Mouse (Mus musculus): ENCODE data around the gene Tomm40. TPM values are rescaled to one million over a fixed set of nuclear protein-coding genes. Genes with fewer than 3 reads are reported as not detected.

Tomm40 gene
- polyA plus RNA-seq, 1 experiment from 2014 or later: 152 TPM

DNA sequence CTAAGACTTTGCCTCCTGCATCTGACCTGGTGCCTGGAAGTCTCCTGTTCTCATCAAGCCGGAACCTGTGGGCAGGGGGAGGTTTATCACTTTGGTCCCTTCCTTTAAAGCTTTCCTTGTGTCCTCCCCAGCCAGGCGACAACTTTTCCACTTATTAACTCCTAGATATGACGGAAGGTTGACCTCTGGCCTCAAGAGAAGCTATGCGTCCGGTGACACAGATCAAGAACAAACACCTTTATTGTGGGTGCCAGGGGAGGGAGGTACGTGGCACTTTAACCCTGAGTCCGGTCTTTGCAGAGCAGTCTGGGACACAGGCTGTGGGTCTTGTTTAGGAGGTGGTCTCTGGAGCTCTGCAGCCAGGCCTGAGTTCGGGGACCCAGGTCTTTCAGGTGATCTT lies 37.4 kb downstream of the Tomm40 start, which contains the start of gene Apoc2:
Gene Apoc2, minus strand, starts transcription at position 70 of the 400 bp plus-strand sequence.
- no peak for ATAC-seq (ENCODE audit: low FRiP score, low read depth)
- Histone ChIP-seq H3K4me3 (no peak within 1 kb of the TSS), H3K27ac (replicated peaks) (no peak within 1 kb of the TSS), H3K9ac (replicated peaks) (no peak within 1 kb of the TSS), H3K9me3 (no peaks in the 10 kb centered on the region), H3K27me3 (no peaks in the 10 kb centered on the region), H3K4me2 (replicated peaks) (no peak within 1 kb of the TSS), H3K36me3 (no peaks in the 10 kb centered on the region), H3K4me1 (no peaks in the 10 kb centered on the region)
- WGBS: 83% methylated on average over 8 of the region's 8 CpGs

DNA sequence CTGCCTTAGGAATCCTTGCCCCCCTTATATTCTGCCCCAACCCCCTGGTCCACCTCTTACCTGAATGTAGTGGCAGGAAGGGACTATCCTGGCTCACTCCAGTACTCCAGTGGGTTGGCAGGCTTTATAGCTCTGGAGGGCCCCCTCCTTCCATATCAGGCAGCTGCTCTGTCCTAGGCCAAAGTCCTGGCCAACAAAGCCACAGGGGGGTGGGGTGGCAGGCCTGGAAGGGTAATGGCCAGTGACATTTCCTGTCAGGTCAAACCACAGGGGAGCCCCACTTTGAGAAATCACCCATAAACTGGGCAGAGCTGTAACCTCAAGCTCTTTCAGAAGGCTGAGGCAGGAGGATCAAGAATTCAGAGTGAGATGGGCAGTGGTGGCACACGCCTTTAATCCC lies 38.6 kb downstream of the Tomm40 start:
- Histone ChIP-seq H3K4me2 (replicated peaks) (no peak overlapping the region), H3K9ac (replicated peaks) (no peak overlapping the region), H3K36me3 (no peaks in the 10 kb centered on the region), H3K27me3 (no peaks in the 10 kb centered on the region), H3K4me1 (no peaks in the 10 kb centered on the region), H3K27ac (replicated peaks) (no peak overlapping the region), H3K9me3 (no peaks in the 10 kb centered on the region), H3K4me3 (no peak overlapping the region)
- WGBS: 82% methylated on average over 1 of the region's 1 CpGs
- no peak for ATAC-seq (ENCODE audit: low FRiP score, low read depth)

DNA sequence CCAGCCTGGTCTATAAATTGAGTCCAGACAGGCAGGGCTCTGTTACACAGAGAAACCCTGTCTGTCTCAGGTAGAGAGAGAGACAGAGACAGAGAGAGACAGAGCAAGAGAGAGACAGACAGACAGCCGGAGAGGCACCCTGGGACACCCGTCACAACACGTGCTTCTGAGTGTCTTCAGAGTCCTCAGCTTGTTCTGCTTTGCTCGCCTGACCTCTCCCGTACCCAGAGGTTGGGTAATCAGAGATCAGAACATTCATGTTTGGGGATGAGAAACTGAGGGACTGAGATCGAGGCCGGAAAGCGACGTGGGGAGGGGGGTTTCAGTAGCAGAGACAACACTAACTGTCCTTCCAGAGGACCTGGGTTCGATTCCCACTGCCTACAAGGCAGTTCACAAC lies 39.4 kb downstream of the Tomm40 start:
- H3K9me3 ChIP-seq: no peaks in the 10 kb centered on the region
- no peaks in the 10 kb centered on the region for H3K27me3 ChIP-seq
- no peaks in the 10 kb centered on the region for H3K4me1 ChIP-seq
- no peak overlapping the region for H3K4me2 ChIP-seq (replicated peaks)
- H3K9ac ChIP-seq (replicated peaks): no peak overlapping the region
- no peak for ATAC-seq (ENCODE audit: low FRiP score, low read depth)
- WGBS: 82% methylated on average over 10 of the region's 10 CpGs
- no peak overlapping the region for H3K27ac ChIP-seq (replicated peaks)
- no peaks in the 10 kb centered on the region for H3K36me3 ChIP-seq
- H3K4me3 ChIP-seq: no peak overlapping the region

DNA sequence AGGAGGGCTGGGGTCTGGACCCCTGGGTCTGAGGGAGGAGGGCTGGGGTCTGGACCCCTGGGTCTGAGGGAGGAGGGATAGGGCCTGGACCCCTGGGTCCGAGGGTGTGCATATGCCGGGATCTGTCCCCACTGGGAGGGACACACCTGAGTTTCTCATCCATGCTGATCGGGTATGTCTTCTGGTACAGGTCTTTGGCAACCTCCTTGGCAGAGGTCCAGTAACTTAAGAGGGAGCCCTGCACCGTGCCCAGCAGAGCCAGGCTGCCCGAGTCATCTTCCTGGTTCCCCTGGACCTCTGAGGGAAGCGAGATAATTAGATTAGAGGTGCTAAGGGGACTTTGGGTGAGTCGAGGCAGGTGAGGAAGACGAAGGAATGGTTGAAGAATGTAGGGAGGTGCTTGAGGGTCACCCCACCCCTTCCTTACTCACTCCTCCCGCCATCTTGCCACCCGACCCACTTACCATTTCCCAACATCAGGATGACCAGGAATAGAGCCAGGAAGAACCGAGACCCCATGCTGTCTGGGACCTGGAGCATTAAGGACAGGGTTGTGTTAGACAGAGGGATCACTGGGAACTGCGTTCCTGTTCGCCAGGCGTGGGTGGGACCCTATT lies 42.0 kb downstream of the Tomm40 start:
- H3K9ac ChIP-seq (replicated peaks): no peak overlapping the region
- H3K27me3 ChIP-seq: no peaks in the 10 kb centered on the region
- no peaks in the 10 kb centered on the region for H3K9me3 ChIP-seq
- H3K4me2 ChIP-seq (replicated peaks): no peak overlapping the region
- H3K4me1 ChIP-seq: peaks cover 5% of the 10 kb centered on the region; the same call in 1 of the 2 replicates
- no peaks in the 10 kb centered on the region for H3K36me3 ChIP-seq
- WGBS: 67% methylated on average over 14 of the region's 14 CpGs
- no peak for ATAC-seq (ENCODE audit: low FRiP score, low read depth)
- no peak overlapping the region for H3K4me3 ChIP-seq
- no peak overlapping the region for H3K27ac ChIP-seq (replicated peaks)

DNA sequence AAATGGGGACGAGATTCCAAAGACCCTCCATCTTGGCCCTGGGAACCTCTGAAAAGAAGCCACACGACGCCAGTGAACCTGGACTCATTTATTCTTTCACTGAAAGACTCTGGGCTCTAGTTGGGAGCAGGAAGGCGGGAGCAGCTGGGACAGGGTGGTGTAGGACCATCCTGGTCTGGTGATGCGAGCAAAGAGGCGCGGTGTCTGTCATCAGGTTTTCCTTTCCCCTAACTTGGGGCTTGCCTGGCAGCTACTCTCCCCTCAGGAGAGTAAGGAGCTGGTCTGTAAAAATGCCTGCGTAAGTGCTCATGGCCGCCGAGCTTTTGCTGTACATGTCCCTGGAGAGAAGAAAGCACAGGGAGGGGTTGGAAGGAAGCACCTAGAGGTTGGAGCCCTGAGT lies 43.7 kb downstream of the Tomm40 start:
- no peak for ATAC-seq (ENCODE audit: low FRiP score, low read depth)
- H3K4me1 ChIP-seq: peaks cover 5% of the 10 kb centered on the region; the same call in 1 of the 2 replicates
- no peaks in the 10 kb centered on the region for H3K36me3 ChIP-seq
- H3K4me2 ChIP-seq (replicated peaks): no peak overlapping the region
- H3K9me3 ChIP-seq: no peaks in the 10 kb centered on the region
- H3K9ac ChIP-seq (replicated peaks): no peak overlapping the region
- H3K4me3 ChIP-seq: no peak overlapping the region
- H3K27me3 ChIP-seq: 0 out of 2 replicates have a peak, but pooled peaks cover 3% of the 10 kb centered on the region
- no peak overlapping the region for H3K27ac ChIP-seq (replicated peaks)
- WGBS: 67% methylated on average over 10 of the region's 10 CpGs

DNA sequence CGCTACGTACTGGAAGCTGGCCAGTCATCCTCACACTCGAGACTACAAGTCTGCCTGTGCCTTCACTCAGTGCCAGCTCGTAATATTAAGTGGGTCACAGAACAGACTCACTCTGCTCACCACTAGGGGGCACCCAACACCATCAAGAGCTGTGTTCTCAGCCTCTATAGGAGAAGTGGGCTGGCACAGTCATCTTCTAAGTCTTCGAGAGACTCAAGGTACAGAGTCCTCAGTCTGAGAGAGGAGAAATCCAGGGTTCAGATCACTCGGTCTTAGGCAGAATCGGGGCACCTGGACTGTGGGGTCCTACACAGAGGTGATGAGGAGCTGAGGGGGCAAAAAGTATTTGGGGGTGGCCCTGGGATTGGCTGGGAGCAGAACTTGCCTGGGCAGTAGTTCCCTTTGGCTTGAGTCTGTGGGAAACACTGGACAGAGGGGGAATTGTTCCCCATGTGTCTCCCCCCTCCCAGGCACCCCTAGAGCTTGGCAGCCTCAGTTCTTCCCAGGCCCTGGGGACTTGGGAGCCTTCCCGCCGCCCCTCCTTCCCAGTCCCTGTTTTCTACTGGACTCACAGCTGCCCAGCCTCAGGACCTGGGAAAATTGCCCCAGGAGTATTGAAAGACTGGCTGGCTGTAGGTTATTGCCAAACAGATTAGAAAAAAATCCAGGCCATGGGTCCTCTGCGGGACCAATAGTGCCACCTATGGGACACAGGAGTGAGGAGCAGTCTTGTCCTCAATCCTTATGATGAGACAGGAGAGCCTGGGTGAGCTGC lies 46.1 kb downstream of the Tomm40 start:
- Histone ChIP-seq H3K4me3 (no peak overlapping the region), H3K4me1 (peaks cover 12% of the 10 kb centered on the region), H3K36me3 (no peaks in the 10 kb centered on the region), H3K27ac (replicated peaks) (no peak overlapping the region), H3K4me2 (replicated peaks) (peak overlapping the region; percentile 18; the same call in 1 of the 2 replicates), H3K27me3 (0 out of 2 replicates have a peak, but pooled peaks cover 3% of the 10 kb centered on the region), H3K9ac (replicated peaks) (no peak overlapping the region), H3K9me3 (no peaks in the 10 kb centered on the region)
- ATAC-seq (ENCODE audit: low FRiP score, low read depth): peak; percentile 64
- 7% methylated on average over 10 of the region's 10 CpGs for WGBS

DNA sequence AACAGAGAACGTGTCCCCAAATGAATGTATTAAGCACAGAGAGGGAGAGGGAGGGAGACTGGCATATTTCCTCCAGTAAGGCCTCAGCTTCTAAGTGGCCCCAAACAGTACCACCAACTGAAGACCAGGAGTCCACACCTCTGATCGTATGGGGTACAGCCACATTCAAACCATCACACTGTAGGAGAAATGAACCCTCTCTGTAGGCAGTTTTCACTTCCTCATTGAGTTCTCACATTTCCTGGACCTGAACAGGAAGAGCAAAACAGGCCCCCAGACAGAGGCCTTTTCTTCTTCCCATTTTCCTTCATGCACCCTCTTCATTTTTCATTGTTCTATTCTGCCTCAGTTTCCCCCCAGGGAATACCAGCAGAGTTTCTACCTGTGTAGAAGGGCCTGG lies 47.8 kb downstream of the Tomm40 start:
- peaks cover 25% of the 10 kb centered on the region for H3K4me1 ChIP-seq
- H3K27ac ChIP-seq (replicated peaks): no peak overlapping the region
- no peak overlapping the region for H3K4me3 ChIP-seq
- ATAC-seq (ENCODE audit: low FRiP score, low read depth): no peak
- no peaks in the 10 kb centered on the region for H3K9me3 ChIP-seq
- H3K4me2 ChIP-seq (replicated peaks): no peak overlapping the region
- H3K9ac ChIP-seq (replicated peaks): no peak overlapping the region
- 0 out of 2 replicates have a peak, but pooled peaks cover 3% of the 10 kb centered on the region for H3K27me3 ChIP-seq
- WGBS: 81% methylated on average over 2 of the region's 2 CpGs
- H3K36me3 ChIP-seq: no peaks in the 10 kb centered on the region; the same call in 1 of the 2 replicates

DNA sequence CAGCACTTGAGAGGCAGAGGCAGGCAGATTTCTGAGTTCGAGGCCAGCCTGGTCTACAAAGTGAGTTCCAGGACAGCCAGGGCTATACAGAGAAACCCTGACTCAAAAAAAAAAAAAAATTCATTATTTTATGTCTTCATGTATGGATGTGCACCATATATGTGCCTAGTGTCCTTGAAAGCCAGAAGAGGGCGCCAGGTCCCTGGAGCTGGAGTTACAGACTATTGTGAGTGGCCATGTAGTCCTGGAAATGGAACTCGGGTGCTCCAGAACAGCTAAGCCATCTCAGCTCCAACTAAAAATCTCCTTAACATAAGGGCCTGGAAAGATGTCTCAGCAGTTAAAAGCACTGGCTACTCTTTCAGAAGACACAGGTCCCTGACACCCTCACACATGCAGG lies 48.5 kb downstream of the Tomm40 start:
- Histone ChIP-seq H3K4me1 (peaks cover 25% of the 10 kb centered on the region), H3K9me3 (no peaks in the 10 kb centered on the region), H3K27ac (replicated peaks) (no peak overlapping the region), H3K4me3 (no peak overlapping the region), H3K27me3 (0 out of 2 replicates have a peak, but pooled peaks cover 3% of the 10 kb centered on the region), H3K9ac (replicated peaks) (no peak overlapping the region), H3K4me2 (replicated peaks) (no peak overlapping the region), H3K36me3 (peaks cover 5% of the 10 kb centered on the region; the same call in 1 of the 2 replicates)
- 60% methylated on average over 3 of the region's 3 CpGs for WGBS
- no peak for ATAC-seq (ENCODE audit: low FRiP score, low read depth)

DNA sequence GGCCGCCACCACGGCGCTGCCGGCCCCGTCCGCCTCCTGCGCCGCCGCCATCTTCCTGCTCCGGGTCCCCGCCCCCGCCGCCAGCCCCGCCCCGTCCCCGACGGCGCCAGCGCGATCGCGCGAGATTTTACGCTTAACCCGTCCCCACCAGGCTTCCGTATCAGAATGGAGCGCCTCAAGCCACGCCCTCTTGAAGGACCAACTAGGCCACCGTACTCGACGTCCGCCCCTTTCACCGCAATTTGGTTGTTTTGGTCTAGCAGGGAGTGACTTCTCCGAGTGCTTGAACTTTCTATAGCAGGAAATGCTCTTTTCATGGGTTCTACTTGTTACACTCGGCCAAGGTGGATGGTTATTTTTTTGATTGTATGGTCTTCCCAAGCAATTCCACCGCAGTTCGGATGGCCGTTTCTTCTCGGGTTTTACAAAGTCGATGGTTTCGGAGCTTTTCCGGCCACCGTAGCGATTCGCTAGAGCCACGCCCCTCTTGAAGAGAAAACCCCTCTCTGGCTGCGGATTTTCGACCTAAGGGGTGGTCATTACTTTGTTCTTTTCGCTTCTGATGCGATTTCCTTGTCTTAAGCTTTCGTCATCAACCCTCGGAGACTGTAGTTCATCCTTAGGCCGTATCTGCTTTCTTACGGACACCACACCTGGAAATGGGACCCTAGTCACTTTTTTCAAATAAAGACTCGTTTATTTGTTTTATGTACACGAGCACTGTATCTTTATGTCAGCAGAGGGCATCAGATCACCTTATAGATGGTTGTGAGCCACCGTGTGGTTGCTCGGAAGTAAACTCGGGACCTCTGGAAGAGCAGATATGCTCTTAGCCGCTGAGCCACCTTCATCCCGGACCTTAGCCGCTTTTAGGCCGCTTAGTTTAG lies 50.0 kb downstream of the Tomm40 start, which contains the start of gene Clptm1:
Gene Clptm1, minus strand, starts transcription at position 79 of the 887 bp plus-strand sequence.
- Histone ChIP-seq H3K27ac (replicated peaks) (peak within 1 kb of the TSS; percentile 93), H3K4me1 (peaks cover 25% of the 10 kb centered on the region), H3K4me2 (replicated peaks) (peak within 1 kb of the TSS; percentile 86), H3K9ac (replicated peaks) (peak within 1 kb of the TSS; percentile 99), H3K4me3 (peak within 1 kb of the TSS; percentile 100), H3K9me3 (no peaks in the 10 kb centered on the region), H3K36me3 (peaks cover 7% of the 10 kb centered on the region; the same call in 1 of the 2 replicates), H3K27me3 (0 out of 2 replicates have a peak, but pooled peaks cover 3% of the 10 kb centered on the region)
- ATAC-seq (ENCODE audit: low FRiP score, low read depth): peak; percentile 88
- under 1% methylated on average over 62 of the region's 63 CpGs for WGBS

DNA sequence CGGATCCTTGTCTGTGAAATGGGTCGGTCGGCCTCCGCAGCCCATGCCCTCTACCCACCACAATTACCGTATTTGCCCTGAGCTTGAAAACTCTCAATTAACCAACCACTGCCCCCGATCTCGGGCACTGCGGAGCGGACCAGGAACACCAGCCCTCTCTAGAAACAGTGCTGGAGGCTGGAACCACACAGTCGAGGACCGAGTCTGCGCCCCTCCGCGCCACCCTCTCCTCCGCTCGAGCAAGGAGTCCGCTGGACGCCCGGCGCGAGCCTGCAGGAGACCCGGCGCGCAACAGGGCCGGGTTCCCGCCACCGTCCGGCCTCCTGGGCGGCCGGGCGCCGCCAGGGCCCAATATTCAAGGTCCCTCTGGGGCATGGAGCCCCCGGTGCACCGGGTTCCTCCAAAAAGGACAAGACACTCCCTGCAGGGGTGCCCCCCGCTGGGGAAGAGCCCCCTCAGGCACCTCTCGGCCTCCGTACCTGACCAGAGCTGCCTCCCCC lies 50.7 kb downstream of the Tomm40 start:
- 1% methylated on average over 37 of the region's 37 CpGs for WGBS
- peak overlapping the region; percentile 86 for H3K4me2 ChIP-seq (replicated peaks)
- peak; percentile 64; the same call in 1 of the 2 replicates for ATAC-seq (ENCODE audit: low FRiP score, low read depth)

DNA sequence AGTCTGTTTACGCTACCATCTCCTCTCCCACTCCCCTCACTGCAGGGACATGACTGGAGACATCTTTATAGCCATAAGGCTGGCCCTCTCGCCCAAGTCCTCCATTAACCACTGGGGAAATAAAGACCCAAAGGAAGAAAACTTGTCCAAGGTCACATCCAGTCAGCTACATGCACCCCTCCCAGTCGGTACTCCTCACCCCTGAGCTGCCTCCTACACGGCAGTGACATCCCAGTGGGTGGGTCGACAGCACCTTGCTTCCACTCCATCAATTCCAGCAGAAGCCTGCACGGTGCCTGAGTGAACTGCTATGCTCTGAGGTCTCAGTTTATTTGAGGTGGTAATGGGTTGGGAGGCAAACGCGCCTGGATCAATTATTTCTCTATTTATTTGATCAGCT lies 51.3 kb downstream of the Tomm40 start:
- H3K9ac ChIP-seq (replicated peaks): peak overlapping the region; percentile 99
- WGBS: 24% methylated on average over 8 of the region's 8 CpGs
- H3K4me1 ChIP-seq: peaks cover 20% of the 10 kb centered on the region
- ATAC-seq (ENCODE audit: low FRiP score, low read depth): no peak
- H3K4me3 ChIP-seq: peak overlapping the region; percentile 100
- H3K27me3 ChIP-seq: 0 out of 2 replicates have a peak, but pooled peaks cover 3% of the 10 kb centered on the region
- peaks cover 7% of the 10 kb centered on the region; the same call in 1 of the 2 replicates for H3K36me3 ChIP-seq
- no peaks in the 10 kb centered on the region for H3K9me3 ChIP-seq
- H3K27ac ChIP-seq (replicated peaks): no peak overlapping the region
- H3K4me2 ChIP-seq (replicated peaks): peak overlapping the region; percentile 86

More for the DNA sequence above, 50.7 kb downstream of the Tomm40 start:
- peak overlapping the region; percentile 99 for H3K9ac ChIP-seq (replicated peaks)
- H3K4me1 ChIP-seq: peaks cover 25% of the 10 kb centered on the region
- H3K9me3 ChIP-seq: no peaks in the 10 kb centered on the region
- H3K27ac ChIP-seq (replicated peaks): peak overlapping the region; percentile 93
- H3K4me3 ChIP-seq: peak overlapping the region; percentile 100
- H3K27me3 ChIP-seq: 0 out of 2 replicates have a peak, but pooled peaks cover 3% of the 10 kb centered on the region
- H3K36me3 ChIP-seq: peaks cover 7% of the 10 kb centered on the region; the same call in 1 of the 2 replicates
